Mouse (Mus musculus) adrenal gland, adult 18-20 months (tissue): ENCODE data around the gene Adcy5. TPM values are rescaled to one million over a fixed set of nuclear protein-coding genes. Genes with fewer than 3 reads are reported as not detected.

Experiments
- DNase-seq, 2 experiments: peaks; one replicate each; pipeline ENCODE4 v3.0.0; 2021 to 2022; ENCODE audit warnings: low spot score in 2 of 2
- total RNA-seq, 2 experiments: library from RNA; stranded (reverse); gene quantifications; 1 replicate in 1 of 2; 2 replicates in 1 of 2; pipeline ENCODE4 v1.2.3; 2021

Gene Adcy5
- total RNA-seq, 2 experiments from 2014 or later: 8.9 to 18.3 TPM

DNA sequence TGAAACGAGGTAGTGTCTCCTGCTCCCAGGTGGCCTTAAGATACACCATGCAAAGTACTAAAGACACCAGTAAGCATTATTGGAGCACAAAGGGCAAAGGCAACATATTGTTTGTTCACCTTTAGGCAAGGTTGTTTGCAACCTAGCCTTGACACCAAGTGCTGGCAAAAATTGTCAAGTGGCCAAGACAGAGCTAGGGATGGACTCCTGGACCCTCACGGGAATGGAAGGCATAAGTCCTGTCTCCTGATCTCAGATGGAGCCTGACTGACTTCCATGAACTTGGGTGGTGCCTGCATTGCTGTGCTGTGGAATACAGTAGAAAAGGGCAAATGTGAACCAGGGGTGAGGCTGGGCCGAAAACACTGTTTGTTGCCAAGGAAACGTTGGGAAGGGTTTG is 155.0 kb downstream of the Adcy5 start:
- DNase-seq: peak in 1 of 2 experiments; percentile 5

DNA sequence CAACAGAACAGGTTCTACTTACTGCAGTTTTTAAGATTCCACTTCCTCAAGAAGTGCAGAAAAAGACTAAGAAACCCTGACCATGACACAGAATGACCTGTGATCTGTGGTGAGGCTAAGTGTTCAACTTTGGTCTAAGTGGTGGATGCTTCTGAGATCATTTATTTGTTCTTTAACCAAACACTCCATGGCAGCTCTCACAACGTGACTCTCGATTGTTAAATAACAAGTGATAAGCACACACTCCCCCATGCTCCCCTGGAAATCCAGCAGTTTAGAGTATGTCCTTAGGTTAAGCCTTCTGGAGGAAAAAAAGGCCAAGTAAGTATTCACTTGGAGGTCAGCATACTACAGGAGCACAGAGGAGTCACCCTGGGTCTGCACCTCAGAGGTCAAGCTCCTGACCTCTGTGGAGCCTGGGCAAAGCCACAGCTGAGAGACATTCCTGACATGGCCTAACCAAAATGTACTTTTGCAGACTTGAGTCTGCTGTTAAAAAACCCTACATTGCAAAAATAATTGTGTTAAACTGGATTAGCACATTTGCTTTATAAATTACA is 156.0 kb downstream of the Adcy5 start:
- peak in 1 of 2 experiments; percentile 11 for DNase-seq

DNA sequence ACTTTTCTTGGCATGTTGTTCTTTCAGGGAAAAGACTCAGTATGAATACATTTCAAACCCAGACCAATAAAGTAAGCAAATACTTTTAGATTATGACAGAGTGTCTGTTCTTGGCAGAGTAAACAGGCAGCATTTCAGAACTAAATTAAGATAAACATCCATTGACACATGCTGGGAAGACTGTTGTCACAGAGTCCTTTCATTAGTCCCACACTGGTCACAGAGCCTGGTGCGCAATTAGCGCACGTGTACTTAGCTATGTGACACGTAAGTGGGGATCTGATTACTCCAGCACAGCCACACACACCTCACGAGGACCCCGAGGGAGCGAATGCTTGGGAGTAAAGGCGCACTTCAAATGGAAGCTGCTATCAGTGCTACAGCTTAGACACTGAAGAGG is 156.9 kb downstream of the Adcy5 start:
- peak in 1 of 2 experiments; percentile 4 for DNase-seq

DNA sequence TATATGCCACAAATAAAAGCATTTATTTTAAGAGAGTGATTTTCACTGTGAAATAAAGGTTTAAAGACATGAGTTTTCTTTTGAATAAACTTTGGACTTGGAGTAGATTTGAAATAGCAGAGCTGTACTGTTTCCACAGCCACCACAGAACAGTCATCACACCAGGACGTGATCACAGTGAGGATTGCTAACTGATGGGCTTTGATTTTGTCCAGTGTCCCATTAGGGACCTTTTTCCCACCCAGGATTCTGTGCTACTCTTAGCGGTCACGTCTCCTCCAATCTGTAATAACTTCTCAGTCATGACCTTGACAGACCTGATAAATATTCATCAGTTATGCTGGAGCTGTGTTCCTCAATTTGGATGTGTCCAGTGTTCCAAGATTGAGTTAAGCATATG is 160.8 kb downstream of the Adcy5 start:
- no peak for DNase-seq

DNA sequence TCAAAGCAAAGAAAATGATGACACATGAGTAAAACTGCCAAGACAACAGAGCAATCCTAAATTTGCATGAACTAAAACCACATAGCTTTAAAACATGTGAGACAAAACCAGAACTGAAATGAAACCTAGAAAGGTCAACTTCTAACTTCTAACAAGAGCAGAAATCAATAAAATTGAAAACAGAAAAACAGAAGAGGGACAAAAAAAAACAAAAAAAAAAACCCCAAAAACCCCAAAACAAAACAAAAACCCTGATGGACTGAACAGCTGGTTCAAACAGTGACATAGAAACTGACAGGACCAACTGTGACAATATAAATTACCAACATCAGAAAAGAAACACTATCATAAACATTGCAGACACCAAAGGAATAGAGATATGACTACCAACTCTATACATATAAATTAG is 162.2 kb downstream of the Adcy5 start:
- DNase-seq: no peak

DNA sequence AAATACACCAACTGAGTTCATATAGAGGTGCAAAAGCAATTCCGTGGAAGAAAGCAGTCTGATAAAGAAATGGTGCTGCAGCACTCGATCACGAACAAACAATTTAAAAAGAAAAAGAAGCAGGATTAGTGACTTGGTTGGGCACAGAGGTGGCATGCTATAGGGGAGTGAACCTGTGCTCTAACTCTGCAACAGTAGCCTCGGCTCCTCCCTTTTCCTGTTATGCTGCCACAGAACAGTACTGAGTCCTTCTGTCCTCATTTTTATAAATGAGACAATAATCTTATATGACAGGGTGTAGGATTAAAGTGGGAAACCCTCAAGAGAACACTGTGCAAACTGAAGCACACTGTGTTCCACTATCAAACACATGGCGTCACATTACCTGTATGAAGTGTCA is 162.8 kb downstream of the Adcy5 start:
- DNase-seq: no peak

DNA sequence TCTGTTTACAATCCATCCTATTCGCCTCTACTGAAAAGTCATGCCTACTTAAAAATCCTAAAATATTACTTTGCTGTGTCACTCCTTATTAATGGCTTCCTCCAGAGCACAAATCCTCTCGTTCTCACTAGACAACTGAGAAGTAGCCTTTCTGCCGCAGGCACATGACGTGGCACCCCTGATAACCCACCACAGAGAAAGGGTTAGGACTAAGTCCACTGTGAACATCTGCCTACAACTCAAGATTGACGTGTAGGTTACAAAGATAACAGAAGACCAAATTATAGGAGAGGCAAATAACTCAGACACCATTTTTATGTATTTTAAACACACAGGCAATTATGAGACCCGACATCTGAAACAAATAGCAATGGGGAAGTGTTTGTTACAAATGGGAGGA is 163.7 kb downstream of the Adcy5 start:
- no peak for DNase-seq

DNA sequence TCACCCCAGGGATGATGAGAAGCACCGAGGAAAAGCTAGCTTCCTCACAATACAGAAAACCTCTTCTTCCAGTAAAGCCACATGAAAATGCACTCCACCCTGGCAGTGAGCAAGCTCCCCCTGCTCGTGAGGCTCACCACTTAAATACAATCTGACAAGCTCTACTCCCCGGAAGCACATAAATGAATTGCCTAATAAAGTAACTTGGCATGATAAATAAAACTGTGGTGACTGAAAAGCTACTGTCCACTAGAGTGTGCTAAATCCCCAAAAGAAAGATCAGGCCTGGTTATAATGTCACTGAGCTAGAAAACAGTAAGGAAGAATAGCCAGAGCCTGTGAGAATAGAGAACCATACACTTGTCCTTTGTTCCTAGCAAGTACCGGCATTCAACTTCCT is 164.7 kb downstream of the Adcy5 start:
- no peak for DNase-seq

DNA sequence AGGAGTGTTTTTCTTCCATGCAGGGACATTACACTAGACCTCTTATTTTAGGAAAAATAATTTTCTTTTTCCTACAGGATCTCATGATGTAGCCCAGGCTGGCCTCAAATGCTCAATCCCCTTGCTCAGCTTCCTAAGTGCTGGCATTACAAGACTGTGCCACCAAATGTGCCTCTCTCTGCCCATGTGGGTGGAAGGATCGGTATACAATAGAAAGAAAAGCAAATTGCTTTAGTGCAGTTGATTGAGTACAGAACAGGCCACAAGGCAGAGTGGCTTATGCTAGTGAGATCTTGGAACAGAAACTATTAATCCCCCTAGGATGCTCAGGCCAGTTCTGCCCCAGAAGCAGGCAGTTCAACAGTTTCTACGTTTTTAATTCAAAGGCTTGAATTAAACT is 165.1 kb downstream of the Adcy5 start:
- DNase-seq: no peak

DNA sequence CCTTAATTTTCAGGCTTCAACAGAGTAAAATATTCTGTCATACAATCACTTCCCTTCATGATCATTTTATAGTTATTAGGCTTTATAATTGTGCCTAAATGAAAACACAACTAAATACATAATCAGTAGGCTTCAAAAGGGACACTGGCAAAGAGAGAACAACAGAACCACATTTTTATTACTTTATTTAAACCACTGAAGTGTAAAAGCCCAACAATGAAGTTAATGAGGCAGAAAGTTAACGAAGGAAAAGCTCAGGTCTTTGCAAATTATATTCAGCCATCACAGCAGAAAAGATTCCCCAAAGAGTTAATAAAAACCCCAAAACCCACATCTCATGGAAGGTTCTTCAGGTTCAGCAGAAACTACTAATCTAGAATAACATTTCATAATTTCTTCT is 175.8 kb downstream of the Adcy5 start:
- DNase-seq: no peak

Other genes with a start within 250 kb of the Adcy5 start
- 10 to 100 TPM; 63.6 to 64.9 TPM for gene Hacd2, start 132.4 kb upstream of the Adcy5 start, total RNA-seq
- 10 to 100 TPM; 19.0 to 25.2 TPM for gene Sec22a, start 209.0 kb downstream of the Adcy5 start, total RNA-seq